Mouse (Mus musculus) cerebellum, adult 11-12 months (tissue): ENCODE measurements around the gene Ankrd63.

Source experiments
- DNase-seq: peaks from one replicate; pipeline ENCODE4 v3.0.0; 2022

The Ankrd63 gene

GRCm38 (mm10) chr2:118703913-118704730, at the start of gene Ankrd63:
Gene Ankrd63, minus strand, starts transcription at chr2:118703963.
- DNase-seq = no peak

GRCm38 (mm10) chr2:118752792-118753108, 49.0 kb upstream of the Ankrd63 start:
- DNase-seq = no peak

GRCm38 (mm10) chr2:118751896-118752791, 48.4 kb upstream of the Ankrd63 start:
- DNase-seq = peak; percentile 17

- peak; percentile 16 for DNase-seq
Measured at GRCm38 (mm10) chr2:118750476-118750875, 46.7 kb upstream of the Ankrd63 start.

GRCm38 (mm10) chr2:118749341-118749884, 45.6 kb upstream of the Ankrd63 start:
- peak; percentile 12 for DNase-seq

- DNase-seq = peak; percentile 54
Measured at GRCm38 (mm10) chr2:118747301-118747960, 43.7 kb upstream of the Ankrd63 start.

- peak; percentile 66 for DNase-seq
Measured at GRCm38 (mm10) chr2:118745915-118746901, 42.4 kb upstream of the Ankrd63 start.

- DNase-seq = peak; percentile 95
Measured at GRCm38 (mm10) chr2:118745232-118745884, 41.6 kb upstream of the Ankrd63 start, which contains the start of gene Inafm2. Gene Inafm2, plus strand, starts transcription at chr2:118745758.

GRCm38 (mm10) chr2:118744621-118745020, 40.9 kb upstream of the Ankrd63 start:
- DNase-seq = no peak

- DNase-seq = peak; percentile 48
Measured at GRCm38 (mm10) chr2:118743261-118743943, 39.6 kb upstream of the Ankrd63 start.

- no peak for DNase-seq
Measured at GRCm38 (mm10) chr2:118741183-118741582, 37.4 kb upstream of the Ankrd63 start.

GRCm38 (mm10) chr2:118740341-118740740, 36.6 kb upstream of the Ankrd63 start:
- no peak for DNase-seq

- DNase-seq = no peak
Measured at GRCm38 (mm10) chr2:118733341-118733740, 29.6 kb upstream of the Ankrd63 start.

GRCm38 (mm10) chr2:118731981-118732380, 28.2 kb upstream of the Ankrd63 start:
- DNase-seq = no peak

GRCm38 (mm10) chr2:118730622-118730915, 26.8 kb upstream of the Ankrd63 start:
- DNase-seq = no peak

- DNase-seq = no peak
Measured at GRCm38 (mm10) chr2:118729816-118730621, 26.3 kb upstream of the Ankrd63 start.

- no peak for DNase-seq
Measured at GRCm38 (mm10) chr2:118729194-118729593, 25.4 kb upstream of the Ankrd63 start.

GRCm38 (mm10) chr2:118728337-118728736, 24.6 kb upstream of the Ankrd63 start, which contains the start of gene Plcb2:
Gene Plcb2, minus strand, starts transcription at chr2:118728438.
- no peak for DNase-seq

GRCm38 (mm10) chr2:118727911-118728310, 24.1 kb upstream of the Ankrd63 start:
- DNase-seq = no peak

GRCm38 (mm10) chr2:118726873-118727272, 23.1 kb upstream of the Ankrd63 start:
- no peak for DNase-seq
